Mouse (Mus musculus) neutrophil, adult 5-6 weeks (primary cell): ENCODE results near the gene Apoa2. TPM values are rescaled to one million over a fixed set of nuclear protein-coding genes. Genes with fewer than 3 reads are reported as not detected.
"Not testable (repeated sequence)": the region's sequence is repeated elsewhere in the genome, so short reads cannot be mapped to it uniquely, and the experiment has no call there.

ENCODE experiments used
- ATAC-seq: fragments of 151-379, 151-347 bp; 2 replicates; pipeline ENCODE4 v1.8.0; 2017; ENCODE audit warnings: mild to moderate bottlenecking, moderate TSS enrichment; ENCODE audit not compliant: insufficient number of reproducible peaks, poor library complexity, low FRiP score, severe bottlenecking; ENCODE audit errors: extremely low read depth
- total RNA-seq: library from RNA; stranded (forward); fragments of 200-1000 nt; gene quantifications from 2 replicates; pipeline ENCODE4 v1.2.3, GENCODE M21; 2017

Apoa2 gene
- total RNA-seq, 1 experiment from 2014 or later: not detected

GRCm38 (mm10) chr1:171232348-171232747 is 7.5 kb downstream of the Apoa2 start:
- no peak for ATAC-seq

GRCm38 (mm10) chr1:171232800-171233730 is 8.2 kb downstream of the Apoa2 start:
- ATAC-seq: no peak

DNA sequence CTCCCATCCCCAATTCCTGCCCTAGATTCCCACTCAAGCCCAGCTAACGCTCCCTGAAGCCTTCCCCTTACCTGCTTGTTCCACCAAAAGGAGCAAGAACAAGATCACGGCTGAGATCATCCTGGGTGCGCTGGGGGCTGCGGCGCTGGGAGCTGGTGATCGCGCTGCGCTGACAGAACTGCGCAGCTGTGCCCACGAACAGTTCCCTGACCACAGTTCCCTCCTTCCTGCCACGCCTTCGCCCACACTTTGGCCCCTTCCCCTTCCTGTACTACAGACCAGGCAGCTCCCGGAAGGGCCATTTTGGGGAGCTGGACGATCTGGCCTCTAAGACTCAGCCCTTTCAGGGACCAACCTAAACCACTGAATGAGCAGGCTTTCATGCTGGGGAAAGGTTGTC is 9.3 kb downstream of the Apoa2 start, which contains the start of gene Fcer1g:
TSS of gene Fcer1g (minus strand) at position 240 of the 400 bp plus-strand sequence.
- peak; percentile 86 for ATAC-seq

DNA sequence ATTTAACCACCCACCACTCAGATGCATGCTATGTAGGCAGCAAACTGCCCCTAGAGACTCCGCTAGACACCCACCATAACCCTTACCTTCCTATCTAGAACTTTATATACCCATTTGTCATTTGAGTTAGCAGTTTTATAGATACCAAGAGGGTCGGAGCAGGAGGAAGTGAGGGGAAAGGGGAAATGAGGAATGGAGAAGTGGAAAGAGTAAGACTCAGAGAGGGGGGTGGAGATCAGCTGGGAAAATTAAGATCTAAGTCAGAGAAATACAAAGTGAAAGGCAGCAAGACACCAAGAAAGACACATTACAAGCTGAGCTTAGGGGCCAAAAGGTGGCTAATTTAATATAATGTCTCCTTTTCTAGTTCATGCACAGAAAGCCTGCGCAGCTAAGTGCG is 9.7 kb downstream of the Apoa2 start:
- no peak for ATAC-seq

- no peak for ATAC-seq
Measured at GRCm38 (mm10) chr1:171235791-171236190, 10.9 kb downstream of the Apoa2 start.

- ATAC-seq: no peak
Measured at GRCm38 (mm10) chr1:171237438-171237837, 12.6 kb downstream of the Apoa2 start.

DNA sequence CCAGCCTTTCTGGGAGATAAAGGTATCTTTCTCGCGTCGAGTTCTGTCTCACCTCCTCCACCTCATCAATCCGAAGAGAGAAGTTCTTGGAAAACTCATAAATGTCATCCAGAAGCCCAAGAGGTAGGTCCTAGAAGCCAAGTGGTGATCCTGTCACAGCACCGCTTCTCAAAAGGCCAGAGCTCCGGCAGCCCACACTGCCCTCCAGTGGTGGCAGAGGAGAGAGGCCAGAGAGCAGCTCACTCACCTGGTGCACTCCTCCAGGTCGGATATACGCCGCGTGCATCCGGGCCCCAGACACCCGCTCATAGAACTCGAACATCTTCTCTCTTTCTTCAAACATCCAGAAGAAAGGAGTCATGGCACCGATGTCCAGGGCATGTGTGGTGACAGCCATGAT is 13.6 kb downstream of the Apoa2 start:
- peak; percentile 57; the same call in 1 of the 2 replicates for ATAC-seq

DNA sequence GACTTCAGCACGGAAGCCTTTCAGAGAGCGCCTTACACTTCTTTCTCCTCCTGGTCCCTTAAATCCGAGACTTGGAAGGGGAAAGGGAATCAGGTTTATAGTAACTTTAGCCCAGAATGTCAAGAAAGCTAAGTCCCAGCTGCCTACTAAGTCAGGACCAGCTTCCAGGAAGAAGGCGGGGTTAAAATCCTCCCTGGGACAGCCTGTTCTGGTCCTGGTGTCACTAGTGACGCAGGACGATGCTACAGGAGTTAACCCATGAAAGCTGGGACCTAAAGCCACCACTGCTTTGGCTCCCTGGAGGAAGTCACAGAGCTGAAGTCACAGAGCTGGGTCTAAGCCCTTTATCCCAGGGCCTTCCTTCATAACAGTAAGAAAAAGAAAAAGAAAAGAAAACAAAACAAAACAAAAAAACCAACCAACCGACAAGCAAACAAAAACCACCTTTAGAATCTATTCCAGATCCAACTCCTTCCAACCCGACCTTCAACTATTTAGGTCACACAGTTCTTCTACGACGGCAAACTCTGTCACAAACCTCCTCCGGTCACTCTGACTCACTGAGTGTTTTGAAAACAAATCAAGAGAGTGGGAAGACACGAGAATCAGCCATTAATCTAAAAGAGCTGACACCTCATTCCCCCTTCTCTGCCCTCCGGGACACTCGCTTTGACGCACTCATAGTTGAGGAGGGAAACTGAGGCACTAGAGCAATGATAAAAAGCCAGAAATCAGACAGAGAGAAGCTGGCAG is 15.3 kb downstream of the Apoa2 start:
- ATAC-seq: no peak

DNA sequence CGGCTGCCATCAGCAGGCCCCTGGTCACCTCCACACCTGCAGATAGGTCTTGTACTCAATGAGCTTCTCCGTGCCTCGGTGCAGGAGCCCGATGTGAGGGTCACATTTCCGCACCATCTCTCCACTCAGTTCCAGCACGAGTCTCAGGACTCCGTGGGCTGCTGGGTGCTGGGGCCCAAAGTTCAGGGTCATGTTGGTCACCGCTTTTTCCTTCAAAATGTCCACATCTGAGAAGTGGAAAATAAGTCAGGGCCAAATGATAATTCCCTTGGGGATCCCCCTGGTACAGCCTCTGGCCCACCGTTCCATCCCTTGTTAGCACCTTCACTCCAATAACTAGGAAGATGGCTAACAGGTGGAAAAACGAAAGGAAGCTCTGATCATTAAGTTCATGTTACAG is 16.1 kb downstream of the Apoa2 start:
- no peak for ATAC-seq

DNA sequence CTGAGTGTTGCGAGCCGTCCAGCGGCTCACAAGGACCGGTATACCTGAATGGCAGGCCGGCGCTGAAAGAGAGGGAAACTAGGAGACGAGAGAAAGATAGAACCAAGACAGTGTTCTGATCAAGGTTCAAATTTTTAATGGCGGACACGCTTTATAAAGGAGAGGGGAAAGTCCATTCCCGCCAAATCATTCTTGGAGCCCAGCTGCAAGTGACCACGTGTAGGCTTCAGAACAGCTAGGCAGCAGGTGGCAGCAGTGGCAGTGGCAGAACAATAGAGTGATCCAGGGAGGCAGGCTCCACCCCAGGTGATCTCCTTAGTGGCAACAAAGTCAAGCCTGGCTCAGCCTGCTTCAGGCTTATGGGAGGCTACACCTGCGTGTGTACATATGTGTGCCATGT is 17.1 kb downstream of the Apoa2 start:
- ATAC-seq: not testable (repeated sequence)

DNA sequence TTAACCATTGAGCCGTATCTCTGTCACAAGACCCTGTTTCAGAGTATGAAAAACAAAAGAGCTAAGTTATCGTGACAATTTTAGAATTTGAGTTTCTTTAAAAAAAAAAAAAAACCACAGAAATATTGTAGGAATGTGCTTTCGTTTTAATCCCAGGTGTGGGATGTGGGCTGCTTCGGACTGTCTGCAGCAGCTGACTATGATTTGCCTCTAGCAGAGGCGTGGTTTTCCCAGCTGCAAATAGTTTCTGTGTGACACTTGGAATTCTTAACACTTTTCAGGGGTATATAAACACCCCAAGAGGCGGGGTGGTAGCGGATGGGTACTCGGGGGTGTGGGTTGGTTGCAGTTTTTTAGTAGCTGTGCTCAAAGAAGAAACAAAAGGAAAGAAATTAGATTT is 20.5 kb downstream of the Apoa2 start:
- ATAC-seq: no peak

DNA sequence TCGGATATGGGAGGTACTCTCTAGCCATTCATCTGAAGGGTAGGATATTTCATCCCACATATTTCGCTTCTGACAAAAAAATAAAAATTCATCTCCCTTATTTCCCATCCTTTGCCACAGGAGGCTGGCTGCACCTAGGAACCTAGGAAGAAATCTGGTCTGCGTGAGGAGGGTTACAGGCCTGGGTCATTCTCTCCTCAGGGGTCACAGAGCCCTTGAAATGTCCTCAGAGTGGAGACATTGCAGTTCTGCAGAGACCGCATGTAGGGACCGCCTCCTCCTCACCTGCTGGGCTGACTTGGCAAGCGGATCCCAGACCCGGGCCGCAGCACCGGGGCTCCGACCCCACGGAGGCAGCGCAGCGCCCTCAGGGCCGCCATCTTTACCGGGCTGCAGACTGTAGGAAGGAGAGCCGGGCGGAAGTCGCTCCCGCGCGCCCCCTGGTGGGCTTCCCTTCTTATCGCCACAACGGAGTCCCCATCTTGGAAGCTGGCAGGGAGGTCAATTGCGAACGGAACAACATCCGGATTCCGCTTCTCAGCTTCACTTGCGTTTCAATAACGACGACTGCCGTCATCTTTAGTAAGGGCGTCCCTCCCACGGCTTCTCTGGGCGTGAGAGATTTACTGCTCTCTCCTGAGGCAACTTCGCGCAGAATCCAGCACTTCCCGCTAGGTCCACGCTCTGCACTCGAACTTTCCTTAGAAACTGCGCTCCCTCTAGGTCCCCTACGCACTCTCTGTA is 22.0 kb downstream of the Apoa2 start:
- ATAC-seq: peak; percentile 98

DNA sequence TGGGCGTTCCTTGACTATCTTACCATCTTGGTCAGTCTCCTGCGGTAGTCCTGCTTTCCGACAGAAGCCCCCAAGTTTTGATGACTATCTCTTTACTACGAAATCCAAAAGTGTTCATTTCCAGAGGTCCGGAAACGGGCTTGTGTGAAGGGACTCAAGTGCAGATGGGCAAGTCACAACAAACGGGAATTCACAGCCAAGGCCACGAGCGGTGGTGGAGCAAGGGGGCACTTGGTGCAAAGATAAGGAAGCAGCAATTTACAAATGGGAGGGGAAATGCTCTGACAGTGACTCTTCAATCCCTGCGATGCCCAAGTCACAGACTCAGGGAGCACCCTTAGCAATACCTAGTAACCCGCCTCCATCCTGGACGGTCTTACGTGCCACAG is 22.6 kb downstream of the Apoa2 start:
- no peak for ATAC-seq

- no peak for ATAC-seq
Measured at GRCm38 (mm10) chr1:171247916-171248315, 23.1 kb downstream of the Apoa2 start.

DNA sequence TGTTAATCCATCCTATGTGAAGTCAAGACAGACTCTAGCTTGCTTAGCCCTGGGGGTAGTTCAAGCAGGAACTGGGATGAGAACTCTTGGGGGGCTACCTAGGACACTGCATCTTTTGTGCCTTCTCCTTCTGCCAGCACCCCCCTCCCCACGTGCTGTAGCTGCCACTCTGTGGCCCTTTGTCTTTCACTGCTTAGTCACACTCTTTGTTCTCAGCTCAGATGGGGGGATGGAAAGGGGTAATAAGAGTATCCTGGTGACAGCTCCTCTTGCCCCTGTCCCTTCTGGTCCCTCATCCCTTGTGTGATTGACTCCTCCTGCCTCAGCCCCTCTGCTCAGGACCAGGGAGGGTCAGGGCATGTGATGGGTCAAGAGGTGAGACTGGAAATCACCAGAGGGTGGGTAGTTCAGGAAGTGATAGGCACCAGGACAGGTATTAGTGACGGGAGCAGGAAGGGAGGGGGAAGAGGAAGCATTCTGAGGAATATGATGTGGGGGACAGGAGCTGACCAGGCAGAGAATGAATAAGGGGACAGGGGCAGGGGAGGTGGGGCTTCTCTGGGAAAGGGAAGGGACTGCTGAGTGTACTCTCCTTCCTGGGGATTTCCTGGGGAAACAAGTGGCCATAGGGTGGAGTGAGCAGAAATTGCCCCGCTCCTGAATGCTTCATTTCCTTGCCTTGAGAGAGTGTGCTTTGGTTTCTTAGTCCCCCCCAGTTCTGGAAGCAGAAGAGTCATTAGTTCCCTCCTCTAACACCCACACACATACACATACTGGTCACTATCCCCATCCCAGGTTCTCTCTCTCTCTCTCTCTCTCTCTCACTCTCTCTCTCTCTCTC is 23.8 kb downstream of the Apoa2 start:
- no peak for ATAC-seq

DNA sequence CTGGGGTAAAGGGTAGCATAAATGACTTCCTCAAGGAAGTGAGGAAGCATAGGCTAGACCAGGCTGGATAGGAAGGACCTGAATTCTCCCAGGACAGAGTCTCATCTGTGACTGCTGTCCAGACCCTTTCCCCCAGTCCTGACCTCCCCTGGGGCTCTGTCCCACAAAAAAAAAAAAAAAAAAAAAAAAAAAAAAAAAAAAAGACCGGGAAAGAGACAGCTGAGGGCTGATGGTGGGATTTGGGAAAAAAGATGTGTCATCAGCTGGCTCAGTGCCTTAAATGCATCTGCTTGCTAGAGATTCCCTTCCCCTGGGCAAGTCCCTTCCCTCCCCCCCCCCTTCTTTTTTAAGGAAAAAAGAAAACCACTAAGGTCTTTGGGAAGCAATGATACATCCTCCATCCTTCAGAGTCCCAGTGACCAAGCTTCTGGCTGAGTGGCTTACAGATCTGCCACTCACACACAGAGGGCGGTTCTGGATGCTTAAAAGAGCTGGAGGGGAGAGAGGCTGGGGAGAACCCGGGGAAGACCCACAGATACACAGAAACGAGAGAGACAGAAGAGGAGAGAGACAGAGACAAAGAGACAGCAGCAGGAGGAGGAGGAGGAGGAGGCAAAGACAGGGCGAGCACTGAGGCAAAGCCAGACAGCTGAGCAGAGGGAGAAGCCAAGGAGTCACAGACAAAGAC is 25.2 kb downstream of the Apoa2 start, which contains the start of gene Adamts4:
TSS of gene Adamts4 (plus strand) at position 509 of the 688 bp plus-strand sequence.
- no peak for ATAC-seq

DNA sequence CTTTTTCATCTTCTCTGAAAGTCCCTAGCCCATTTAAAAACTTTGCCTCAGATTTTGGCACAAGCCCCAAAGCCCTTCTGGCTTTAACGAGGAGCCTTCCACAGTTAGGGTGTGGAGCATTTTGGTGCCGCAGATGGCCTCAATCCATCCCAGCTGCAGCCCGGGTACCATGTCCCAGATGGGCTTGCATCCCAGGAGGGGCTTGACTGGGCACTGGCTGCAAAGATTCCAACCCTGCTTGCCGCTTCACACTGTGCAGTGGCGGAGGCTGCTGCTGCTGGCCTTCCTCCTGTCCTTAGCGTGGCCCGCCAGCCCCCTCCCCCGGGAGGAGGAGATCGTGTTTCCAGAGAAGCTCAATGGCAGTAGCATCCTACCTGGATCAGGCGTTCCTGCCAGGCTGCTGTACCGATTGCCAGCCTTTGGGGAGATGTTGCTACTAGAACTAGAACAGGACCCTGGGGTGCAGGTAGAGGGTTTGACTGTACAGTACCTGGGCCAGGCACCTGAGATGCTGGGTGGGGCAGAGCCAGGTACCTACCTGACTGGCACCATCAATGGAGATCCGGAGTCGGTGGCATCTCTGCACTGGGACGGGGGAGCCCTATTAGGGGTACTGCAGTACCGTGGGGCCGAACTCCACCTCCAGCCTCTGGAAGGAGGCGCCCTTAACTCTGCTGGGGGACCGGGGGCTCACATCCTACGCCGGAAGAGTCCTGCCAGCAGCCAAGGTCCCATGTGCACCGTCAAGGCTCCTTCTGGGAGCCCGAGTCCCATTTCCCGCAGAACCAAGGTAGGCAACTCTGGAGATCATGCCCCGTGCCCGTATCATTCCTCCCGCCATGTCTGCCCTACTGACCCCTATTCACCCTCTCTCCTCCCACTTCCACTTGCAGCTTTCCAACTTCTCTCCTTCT is 26.1 kb downstream of the Apoa2 start, which contains the start of gene Ndufs2:
TSS of gene Ndufs2 (minus strand) at position 709 of the 914 bp plus-strand sequence.
- no peak for ATAC-seq
